8 mouse cellular contexts compared by ENCODE assay signal in genomic region chr16:35938211-35939151, GRCm38 (mm10). TPM values are rescaled to one million over a fixed set of nuclear protein-coding genes. Genes with fewer than 3 reads are reported as not detected.
A peak's percentile ranks its signal among the peaks of the same experiment; 100 is the strongest.
DNase-seq lines count a peak whose midpoint lies in the region; ATAC-seq and TF ChIP-seq lines count a peak whose summit lies in the region.

Gene Parp9, plus strand, starts transcription at chr16:35938470.
Gene Dtx3l, minus strand, starts transcription at chr16:35939151.

- intact Hi-C loops in heart, postnatal 25 days (cut with DNase I), result loop anchor here (1.0 to 5.0 kb wide), 2 partner anchors 44 to 63 kb away; no protein-coding TSS in a partner anchor

- peak within 1 kb of the TSS; percentile 85 for H3K4me2 ChIP-seq in forebrain, embryonic 15.5 days (replicated peaks)
- peak within 1 kb of the TSS; percentile 94 for H3K4me2 ChIP-seq in lung, embryonic 16.5 days (ENCODE audit: low read depth, low read length)

- TF ChIP-seq CTCF in olfactory bulb, adult 2 months (IDR thresholded peaks at IDR 0.05; ENCODE audit: insufficient read depth, low read depth, low read length), result peak; percentile 21; the same call in 1 of the 2 replicates
- TF ChIP-seq CTCF in thymus, adult 2 months (IDR thresholded peaks at IDR 0.05; ENCODE audit: borderline replicate concordance, control insufficient read depth, extremely low read depth, insufficient read depth, low read length, poor library complexity), result no peak

- H3K27me3 ChIP-seq in forebrain, embryonic 15.5 days, result no peaks in the 10 kb centered on the region
- H3K27me3 ChIP-seq in lung, embryonic 16.5 days (ENCODE audit: control insufficient read depth, insufficient read depth, low read depth, low read length), result no peaks in the 10 kb centered on the region
- H3K27me3 ChIP-seq in thymus, adult 2 months (ENCODE audit: control insufficient read depth, insufficient read depth, low read length), result no peaks in the 10 kb centered on the region

- under 1% methylated on average over 52 of the region's 52 CpGs for WGBS in forebrain, embryonic 15.5 days
- under 1% methylated on average over 52 of the region's 52 CpGs for WGBS in lung, embryonic 16.5 days
- WGBS in olfactory bulb, adult 2 months, result 2% methylated on average over 52 of the region's 52 CpGs
- under 1% methylated on average over 52 of the region's 52 CpGs for WGBS in thymus, adult 2 months

- H3K4me3 ChIP-seq in ES-E14 (ENCODE audit: insufficient read depth in 1 of 2, low read depth in 1 of 2, low read length in 2 of 2, poor library complexity in 1 of 2, severe bottlenecking in 1 of 2), result peak within 1 kb of the TSS; percentile 70 to 76
- H3K4me3 ChIP-seq in forebrain, embryonic 15.5 days, result peak within 1 kb of the TSS; percentile 55
- H3K4me3 ChIP-seq in lung, embryonic 16.5 days (ENCODE audit: low read length), result peak within 1 kb of the TSS; percentile 81
- peak within 1 kb of the TSS; percentile 66 for H3K4me3 ChIP-seq in olfactory bulb, adult 2 months (ENCODE audit: insufficient read depth, low read depth, low read length)
- peak within 1 kb of the TSS; percentile 94 for H3K4me3 ChIP-seq in thymus, adult 2 months (ENCODE audit: control insufficient read depth, insufficient read depth, low read length)

- H3K4me1 ChIP-seq in ES-E14 (ENCODE audit: control insufficient read depth in 2 of 2, insufficient read depth in 2 of 2, low read length in 2 of 2, poor library complexity in 1 of 2), result peaks cover 0 to 2% of the 10 kb centered on the region in 2 experiments; a peak in 1 of 4 replicates
- H3K4me1 ChIP-seq in forebrain, embryonic 15.5 days, result peaks cover 9% of the 10 kb centered on the region
- H3K4me1 ChIP-seq in lung, embryonic 16.5 days (replicated peaks; ENCODE audit: control insufficient read depth, insufficient read depth, low read length), result peaks cover 3% of the 10 kb centered on the region
- no peaks in the 10 kb centered on the region for H3K4me1 ChIP-seq in olfactory bulb, adult 2 months (ENCODE audit: control insufficient read depth, insufficient read depth, low read length)
- H3K4me1 ChIP-seq in thymus, adult 2 months (replicated peaks; ENCODE audit: control insufficient read depth, insufficient read depth, low read length), result peaks cover 12% of the 10 kb centered on the region

- no peaks in the 10 kb centered on the region for H3K36me3 ChIP-seq in ES-E14 (ENCODE audit: control insufficient read depth, insufficient read depth, low read length, poor library complexity, severe bottlenecking)
- no peaks in the 10 kb centered on the region for H3K36me3 ChIP-seq in forebrain, embryonic 15.5 days
- H3K36me3 ChIP-seq in lung, embryonic 16.5 days (ENCODE audit: control insufficient read depth, insufficient read depth, low read length), result peaks cover 3% of the 10 kb centered on the region; the same call in 1 of the 2 replicates
- H3K36me3 ChIP-seq in thymus, adult 2 months (ENCODE audit: control insufficient read depth, insufficient read depth, low read length), result peaks cover 24% of the 10 kb centered on the region

- peak; percentile 24 for DNase-seq in ES-E14 (ENCODE audit: low read depth, low spot score)
- DNase-seq in cerebellum, adult 11 months, result peak; percentile 19
- peak; percentile 51 for DNase-seq in heart, postnatal 25 days (ENCODE audit: low spot score)
- peak; percentile 45 for DNase-seq in layer of hippocampus, adult 11-12 months (ENCODE audit: low spot score)
- DNase-seq in thymus, adult 2 months, result peak; percentile 75

- no peak within 1 kb of the TSS for H3K27ac ChIP-seq in ES-E14 (ENCODE audit: insufficient read depth, low read depth, low read length, poor library complexity, severe bottlenecking)
- H3K27ac ChIP-seq in forebrain, embryonic 15.5 days (replicated peaks), result no peak within 1 kb of the TSS
- H3K27ac ChIP-seq in lung, embryonic 16.5 days (ENCODE audit: low read length), result peak within 1 kb of the TSS; percentile 68
- H3K27ac ChIP-seq in olfactory bulb, adult 2 months (ENCODE audit: insufficient read depth, low read depth, low read length), result no peak within 1 kb of the TSS
- H3K27ac ChIP-seq in thymus, adult 2 months (ENCODE audit: control insufficient read depth, insufficient read depth, low read length), result peak within 1 kb of the TSS; percentile 86

- in situ Hi-C loops in ES-E14 (cut with MboI; ENCODE audit: low sequenced_read_pairs in 2 of 2, unreplicated experiment in 2 of 2), result no loop called here

- peak; percentile 68; the same call in 1 of the 2 replicates for ATAC-seq in forebrain, embryonic 15.5 days (replicated peaks)
- peak; percentile 61 for ATAC-seq in lung, embryonic 16.5 days (ENCODE audit: low read depth)

- no peaks in the 10 kb centered on the region for H3K9me3 ChIP-seq in ES-E14 (ENCODE audit: control insufficient read depth, insufficient read depth, low read depth, low read length)
- no peaks in the 10 kb centered on the region for H3K9me3 ChIP-seq in forebrain, embryonic 15.5 days
- no peaks in the 10 kb centered on the region for H3K9me3 ChIP-seq in lung, embryonic 16.5 days (ENCODE audit: control insufficient read depth, low read length)

- peak within 1 kb of the TSS; percentile 80 for H3K9ac ChIP-seq in ES-E14 (ENCODE audit: insufficient read depth, low read depth, low read length, poor library complexity, severe bottlenecking)
- H3K9ac ChIP-seq in forebrain, embryonic 15.5 days (replicated peaks), result peak within 1 kb of the TSS; percentile 55
- H3K9ac ChIP-seq in lung, embryonic 16.5 days (ENCODE audit: low read length), result peak within 1 kb of the TSS; percentile 84

- TF ChIP-seq POLR2A in olfactory bulb, adult 2 months (IDR thresholded peaks at IDR 0.05; ENCODE audit: insufficient read depth, low read depth, low read length), result 0 out of 2 replicates have a peak, but pooled peaks have one; percentile 8
- no peak for TF ChIP-seq POLR2A in thymus, adult 2 months (IDR thresholded peaks at IDR 0.05; ENCODE audit: control insufficient read depth, extremely low read depth, insufficient read depth, low read length, poor library complexity)

TF ChIP-seq in ES-E14, 5 proteins besides CTCF, POLR2A, EP300 and RAD21:
- no peak for TF ChIP-seq ZNF384 (IDR thresholded peaks at IDR 0.05; ENCODE audit: low read depth, low read length)
- no peak for TF ChIP-seq CHD2 (IDR thresholded peaks at IDR 0.05; ENCODE audit: low read depth, low read length)
- no peak for TF ChIP-seq HCFC1 (IDR thresholded peaks at IDR 0.05; ENCODE audit: borderline replicate concordance, insufficient read depth, low read length)
- no peak for TF ChIP-seq MAFK (IDR thresholded peaks at IDR 0.05; ENCODE audit: insufficient read depth, low read depth, low read length)
- no peak for TF ChIP-seq ZC3H11A (IDR thresholded peaks at IDR 0.05; ENCODE audit: borderline replicate concordance, low read depth, low read length)

RNA-seq across cellular contexts. Expression of gene Parp9, which starts in this region (rescaled TPM):
- 4.8 and 7.3 TPM in 2 replicates for total RNA-seq in ES-E14 (2012; rRNA removed)
- 2.4 and 2.5 TPM in 2 replicates for polyA plus RNA-seq in forebrain, embryonic 15.5 days (2015; fragmentation: Nextera tagmentation; extraction: Ambion mirVana)
- 10 to 100 TPM in 1 of 2 experiments, 1 to 10 TPM in 1; 9.9 to 11.5 TPM for total RNA-seq in heart, postnatal 25 days (2021)
- 8.8 and 11.1 TPM in 2 replicates for polyA plus RNA-seq in lung, embryonic 16.5 days (2015; fragmentation: Nextera tagmentation; extraction: Ambion mirVana)
- not detected in 2 replicates for polyA plus RNA-seq in olfactory bulb, adult 2 months (2012; ENCODE audit: insufficient read depth, insufficient read length, low replicate concordance, missing spikeins)
- polyA plus RNA-seq in thymus, adult 2 months (2012; rRNA removed), result 13.5 and 14.8 TPM in 2 replicates

RNA-seq across cellular contexts. Expression of gene Dtx3l, which starts in this region (rescaled TPM):
- total RNA-seq in ES-E14 (2012; rRNA removed), result 3.2 and 3.8 TPM in 2 replicates
- polyA plus RNA-seq in forebrain, embryonic 15.5 days (2015; fragmentation: Nextera tagmentation; extraction: Ambion mirVana), result 1.7 and 2.2 TPM in 2 replicates
- total RNA-seq in heart, postnatal 25 days (2021), result 10 to 100 TPM in 1 of 2 experiments, 1 to 10 TPM in 1; 9.4 to 10.0 TPM
- polyA plus RNA-seq in lung, embryonic 16.5 days (2015; fragmentation: Nextera tagmentation; extraction: Ambion mirVana), result 6.9 and 7.0 TPM in 2 replicates
- polyA plus RNA-seq in olfactory bulb, adult 2 months (2012; ENCODE audit: insufficient read depth, insufficient read length, low replicate concordance, missing spikeins), result not detected in 2 replicates
- polyA plus RNA-seq in thymus, adult 2 months (2012; rRNA removed), result 20.6 and 20.9 TPM in 2 replicates

Comparison
In these comparisons a context has a peak if more than half of its experiments do, and no peak if none do; other contexts are left out.
1. DNase-seq: peak in every context shown above with its lines; median percentile 75 in thymus, adult 2 months; 51 in heart, postnatal 25 days; 45 in layer of hippocampus, adult 11-12 months; 24 in ES-E14; 19 in cerebellum, adult 11 months.
2. H3K27ac ChIP-seq: peak in lung, embryonic 16.5 days (single experiment) and thymus, adult 2 months (single experiment); none in ES-E14 (single experiment), forebrain, embryonic 15.5 days (single experiment) and olfactory bulb, adult 2 months (single experiment).
3. Peak in every context shown above with its lines, with median percentiles within 50 percentile points of each other: H3K4me3 ChIP-seq and H3K9ac ChIP-seq.